Mouse (Mus musculus): ENCODE measurements at regions not wholly inside any gene's neighbourhood (a gene's known extent, or its start where the extent isn't known, plus 50 kb on each side); places are given as distances from the start of the nearest gene placed in this dataset.
A peak's percentile ranks its signal among the peaks of the same experiment; 100 is the strongest.

DNA sequence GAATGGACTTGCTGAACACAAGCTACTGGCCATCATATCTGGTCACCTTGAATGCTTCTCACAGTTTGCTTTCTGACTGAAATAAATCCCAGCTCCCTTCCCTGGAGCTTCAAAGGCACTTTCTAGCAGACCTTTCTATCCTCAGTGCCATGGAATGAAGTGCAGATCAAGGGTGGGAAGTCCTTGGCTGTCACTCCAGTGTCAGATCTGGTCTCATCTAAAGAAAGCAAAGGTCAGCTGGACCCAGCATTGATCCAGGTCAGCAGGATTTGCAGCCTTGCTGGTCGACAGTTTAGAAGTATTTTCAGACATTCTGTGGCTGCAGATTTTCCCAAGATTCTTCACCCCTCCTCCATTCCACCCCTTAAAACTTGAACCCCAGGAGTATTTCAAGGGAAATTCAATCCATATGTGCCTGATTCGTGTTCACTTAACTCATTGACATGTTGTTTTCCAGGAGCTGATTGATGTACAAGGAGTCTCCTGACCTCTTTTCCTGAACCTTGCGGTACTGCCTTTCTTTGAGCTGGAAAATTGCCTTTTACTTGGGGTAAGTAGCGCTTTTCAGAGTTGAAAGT lies 116.2 kb upstream of the Mpped2 start:
- no peaks in the 10 kb centered on the region for H3K27me3 ChIP-seq (ENCODE audit: insufficient read depth, low read length)
- 24% methylated on average over 4 of the region's 4 CpGs for WGBS
- no peaks in the 10 kb centered on the region for H3K36me3 ChIP-seq (ENCODE audit: insufficient read depth, low read length)
- ATAC-seq (replicated peaks; ENCODE audit: low FRiP score, low read depth), result no peak
- H3K9me3 ChIP-seq (replicated peaks; ENCODE audit: low read length), result no peaks in the 10 kb centered on the region
- H3K4me3 ChIP-seq (replicated peaks; ENCODE audit: low read depth, low read length), result no peak overlapping the region
- peak; percentile 7 for DNase-seq (ENCODE audit: low spot score)
- no peak overlapping the region for H3K27ac ChIP-seq
- no peak overlapping the region for H3K9ac ChIP-seq (ENCODE audit: low read depth, low read length)
- H3K4me1 ChIP-seq (replicated peaks; ENCODE audit: insufficient read depth, low read length), result no peaks in the 10 kb centered on the region
- H3K4me2 ChIP-seq (ENCODE audit: low read length), result no peak overlapping the region
- no peak for TF ChIP-seq CTCF (IDR thresholded peaks at IDR 0.05; ENCODE audit: low read depth)

DNA sequence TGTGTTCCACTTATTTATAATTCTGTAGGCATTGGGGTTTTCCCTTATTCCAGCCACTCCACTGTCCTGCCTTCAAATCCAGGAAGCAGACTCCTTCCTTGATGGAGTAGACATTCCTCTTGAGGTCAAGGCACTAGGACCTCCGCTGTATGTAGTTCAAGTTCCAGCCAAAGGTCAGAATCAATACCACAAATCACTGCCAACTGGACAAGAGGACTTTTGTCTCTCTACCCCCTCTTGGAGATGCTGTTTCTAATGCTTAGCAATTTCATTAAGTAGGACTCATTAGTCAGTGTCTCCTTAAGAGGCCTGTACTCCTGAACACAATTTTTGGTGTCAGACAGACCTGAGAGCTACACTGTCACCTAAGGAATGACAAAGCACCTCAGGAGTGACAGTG lies 115.0 kb upstream of the Mpped2 start:
- ATAC-seq (replicated peaks; ENCODE audit: low FRiP score, low read depth) (no peak), DNase-seq (ENCODE audit: low spot score) (no peak)
- 48% methylated on average over 1 of the region's 1 CpGs for WGBS
- Histone ChIP-seq H3K27ac (no peak overlapping the region), H3K9ac (ENCODE audit: low read depth, low read length) (no peak overlapping the region), H3K4me1 (replicated peaks; ENCODE audit: insufficient read depth, low read length) (no peaks in the 10 kb centered on the region), H3K27me3 (ENCODE audit: insufficient read depth, low read length) (no peaks in the 10 kb centered on the region), H3K4me2 (ENCODE audit: low read length) (no peak overlapping the region), H3K9me3 (replicated peaks; ENCODE audit: low read length) (no peaks in the 10 kb centered on the region), H3K36me3 (ENCODE audit: insufficient read depth, low read length) (no peaks in the 10 kb centered on the region), H3K4me3 (replicated peaks; ENCODE audit: low read depth, low read length) (no peak overlapping the region)
- TF ChIP-seq CTCF (IDR thresholded peaks at IDR 0.05; ENCODE audit: low read depth), result no peak

DNA sequence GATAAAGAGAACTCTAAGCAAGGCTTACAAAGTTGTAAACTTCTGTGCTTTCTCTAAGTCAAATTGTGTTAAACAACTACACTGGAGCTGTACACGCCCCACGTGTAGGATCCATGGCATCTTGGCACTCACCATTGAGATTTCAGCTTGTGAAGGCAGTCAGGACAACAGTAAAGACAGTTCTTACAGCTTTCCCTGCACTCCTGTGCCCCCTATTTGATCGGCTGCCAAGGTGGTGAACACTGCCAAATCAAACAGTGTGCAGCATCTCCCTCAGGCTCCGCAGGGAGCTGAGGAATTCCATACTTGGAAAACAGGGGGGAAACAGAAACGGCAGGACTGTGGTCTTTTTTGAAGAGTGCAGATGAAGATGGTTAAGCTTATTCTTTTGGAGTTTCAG lies 112.4 kb upstream of the Mpped2 start:
- H3K27me3 ChIP-seq (ENCODE audit: insufficient read depth, low read length), result no peaks in the 10 kb centered on the region
- H3K4me2 ChIP-seq (ENCODE audit: low read length), result no peak overlapping the region
- ATAC-seq (replicated peaks; ENCODE audit: low FRiP score, low read depth) (no peak), DNase-seq (ENCODE audit: low spot score) (no peak)
- H3K9me3 ChIP-seq (replicated peaks; ENCODE audit: low read length), result no peaks in the 10 kb centered on the region
- H3K4me3 ChIP-seq (replicated peaks; ENCODE audit: low read depth, low read length), result no peak overlapping the region
- no peak overlapping the region for H3K9ac ChIP-seq (ENCODE audit: low read depth, low read length)
- no peaks in the 10 kb centered on the region for H3K4me1 ChIP-seq (replicated peaks; ENCODE audit: insufficient read depth, low read length)
- no peak overlapping the region for H3K27ac ChIP-seq
- TF ChIP-seq CTCF (IDR thresholded peaks at IDR 0.05; ENCODE audit: low read depth), result no peak
- H3K36me3 ChIP-seq (ENCODE audit: insufficient read depth, low read length), result no peaks in the 10 kb centered on the region
- WGBS, result 52% methylated on average over 5 of the region's 5 CpGs

DNA sequence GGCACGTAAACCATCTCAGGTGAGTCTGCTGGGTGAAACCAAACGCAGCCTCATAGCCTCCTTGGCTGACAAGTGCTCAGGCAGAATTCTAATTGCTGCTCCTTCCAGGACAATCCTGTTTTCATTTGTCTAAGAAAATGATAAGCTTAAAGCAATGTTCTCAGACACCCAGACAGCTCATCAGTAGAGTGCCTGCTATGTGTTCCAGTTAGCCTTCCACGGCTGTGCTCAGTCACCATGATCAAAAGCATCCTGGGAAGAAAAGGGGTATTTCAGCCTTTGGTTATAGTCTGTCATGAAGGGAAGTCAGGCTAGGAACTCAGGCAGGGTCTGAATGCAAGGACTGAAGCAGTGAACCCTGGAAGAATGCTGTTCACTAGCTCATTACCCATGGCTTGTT lies 71.8 kb upstream of the Mpped2 start:
- H3K27me3 ChIP-seq (ENCODE audit: insufficient read depth, low read length), result no peaks in the 10 kb centered on the region
- no peak for DNase-seq (ENCODE audit: low spot score)
- H3K9ac ChIP-seq (ENCODE audit: low read depth, low read length), result no peak overlapping the region
- no peaks in the 10 kb centered on the region for H3K4me1 ChIP-seq (replicated peaks; ENCODE audit: insufficient read depth, low read length)
- no peak for TF ChIP-seq CTCF (IDR thresholded peaks at IDR 0.05; ENCODE audit: low read depth)
- no peak overlapping the region for H3K4me3 ChIP-seq (replicated peaks; ENCODE audit: low read depth, low read length)
- WGBS, result 76% methylated on average over 3 of the region's 3 CpGs
- no peaks in the 10 kb centered on the region for H3K9me3 ChIP-seq (replicated peaks; ENCODE audit: low read length)
- no peaks in the 10 kb centered on the region for H3K36me3 ChIP-seq (ENCODE audit: insufficient read depth, low read length)
- H3K27ac ChIP-seq, result no peak overlapping the region
- no peak for ATAC-seq (replicated peaks; ENCODE audit: low FRiP score, low read depth)
- H3K4me2 ChIP-seq (ENCODE audit: low read length), result no peak overlapping the region

DNA sequence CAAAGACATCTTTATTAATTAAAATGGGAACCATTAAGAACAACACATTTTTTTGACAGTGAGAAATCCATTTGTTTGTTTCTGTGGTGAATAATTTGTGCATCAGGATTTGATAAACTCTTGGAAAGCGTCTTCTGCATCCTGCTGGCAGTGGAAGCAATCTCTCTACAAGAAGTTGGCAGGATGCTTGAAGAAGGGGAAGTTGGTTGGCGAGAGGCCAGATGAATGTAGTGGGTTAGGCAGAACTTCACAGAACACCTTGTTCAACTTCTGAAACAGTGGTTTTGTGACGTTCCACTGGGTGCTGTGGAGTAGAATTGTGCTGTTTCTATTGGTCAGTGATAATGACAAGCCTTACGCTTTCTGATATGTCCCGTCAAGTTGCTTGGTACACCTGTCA lies 70.7 kb upstream of the Mpped2 start:
- H3K9ac ChIP-seq (ENCODE audit: low read depth, low read length), result no peak overlapping the region
- H3K27ac ChIP-seq, result no peak overlapping the region
- H3K4me2 ChIP-seq (ENCODE audit: low read length), result no peak overlapping the region
- no peaks in the 10 kb centered on the region for H3K9me3 ChIP-seq (replicated peaks; ENCODE audit: low read length)
- TF ChIP-seq CTCF (IDR thresholded peaks at IDR 0.05; ENCODE audit: low read depth), result no peak
- DNase-seq (ENCODE audit: low spot score) (no peak), ATAC-seq (replicated peaks; ENCODE audit: low FRiP score, low read depth) (no peak)
- H3K4me3 ChIP-seq (replicated peaks; ENCODE audit: low read depth, low read length), result no peak overlapping the region
- H3K27me3 ChIP-seq (ENCODE audit: insufficient read depth, low read length), result no peaks in the 10 kb centered on the region
- WGBS, result 78% methylated on average over 5 of the region's 5 CpGs
- no peaks in the 10 kb centered on the region for H3K4me1 ChIP-seq (replicated peaks; ENCODE audit: insufficient read depth, low read length)
- no peaks in the 10 kb centered on the region for H3K36me3 ChIP-seq (ENCODE audit: insufficient read depth, low read length)

DNA sequence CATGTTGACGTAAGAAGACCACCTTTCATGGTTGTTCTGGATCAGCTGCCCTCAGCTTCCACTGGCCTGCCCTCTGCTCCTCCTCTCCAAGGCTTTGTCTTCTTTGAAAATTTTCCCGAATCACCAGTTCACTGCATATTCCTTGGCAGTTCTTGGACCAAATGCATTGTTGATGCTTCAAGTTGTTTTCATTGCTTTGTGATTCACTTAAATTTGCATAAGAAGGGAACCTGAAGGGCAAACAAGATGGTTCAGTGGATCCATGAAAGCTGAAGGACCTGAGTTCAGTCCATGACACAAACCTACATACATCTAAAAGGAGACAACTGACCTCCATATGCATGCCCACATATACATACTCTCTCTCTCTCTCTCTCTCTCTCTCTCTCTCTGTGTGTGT lies 69.4 kb upstream of the Mpped2 start:
- ATAC-seq (replicated peaks; ENCODE audit: low FRiP score, low read depth), result no peak
- no peaks in the 10 kb centered on the region for H3K36me3 ChIP-seq (ENCODE audit: insufficient read depth, low read length)
- 82% methylated on average over 2 of the region's 2 CpGs for WGBS
- H3K9ac ChIP-seq (ENCODE audit: low read depth, low read length), result no peak overlapping the region
- no peaks in the 10 kb centered on the region for H3K27me3 ChIP-seq (ENCODE audit: insufficient read depth, low read length)
- no peak overlapping the region for H3K27ac ChIP-seq
- TF ChIP-seq CTCF (IDR thresholded peaks at IDR 0.05; ENCODE audit: low read depth), result no peak
- no peaks in the 10 kb centered on the region for H3K4me1 ChIP-seq (replicated peaks; ENCODE audit: insufficient read depth, low read length)
- H3K4me3 ChIP-seq (replicated peaks; ENCODE audit: low read depth, low read length), result no peak overlapping the region
- no peak for DNase-seq (ENCODE audit: low spot score)
- H3K9me3 ChIP-seq (replicated peaks; ENCODE audit: low read length), result no peaks in the 10 kb centered on the region
- no peak overlapping the region for H3K4me2 ChIP-seq (ENCODE audit: low read length)

DNA sequence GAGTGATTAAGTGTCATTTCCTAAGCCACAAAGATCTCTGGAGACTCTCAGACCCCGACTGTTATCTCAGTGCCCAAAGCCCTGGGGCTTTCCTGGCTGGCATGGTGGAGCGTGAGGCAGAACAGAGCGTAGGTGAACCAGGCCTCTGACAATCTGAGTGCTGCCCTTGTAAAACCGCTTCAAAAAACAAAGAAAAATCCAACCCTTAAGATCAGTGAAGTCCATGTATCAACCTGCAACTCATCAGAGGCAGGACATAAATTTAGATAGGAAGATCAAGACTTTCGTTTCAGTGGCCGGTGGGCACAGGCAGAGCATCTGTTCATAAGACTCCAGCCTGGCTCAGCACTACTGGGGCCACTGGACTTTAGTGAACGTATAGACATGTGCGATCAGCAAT lies 61.1 kb upstream of the Mpped2 start:
- Histone ChIP-seq H3K4me3 (replicated peaks; ENCODE audit: low read depth, low read length) (no peak overlapping the region), H3K27me3 (ENCODE audit: insufficient read depth, low read length) (no peaks in the 10 kb centered on the region), H3K9ac (ENCODE audit: low read depth, low read length) (no peak overlapping the region), H3K9me3 (replicated peaks; ENCODE audit: low read length) (no peaks in the 10 kb centered on the region), H3K4me2 (ENCODE audit: low read length) (no peak overlapping the region), H3K36me3 (ENCODE audit: insufficient read depth, low read length) (no peaks in the 10 kb centered on the region), H3K27ac (no peak overlapping the region), H3K4me1 (replicated peaks; ENCODE audit: insufficient read depth, low read length) (no peaks in the 10 kb centered on the region)
- DNase-seq (ENCODE audit: low spot score) (no peak), ATAC-seq (replicated peaks; ENCODE audit: low FRiP score, low read depth) (no peak)
- no peak for TF ChIP-seq CTCF (IDR thresholded peaks at IDR 0.05; ENCODE audit: low read depth)
- WGBS, result 74% methylated on average over 8 of the region's 8 CpGs
